Mouse (Mus musculus) heart, postnatal 0 days (tissue): Measurements from ENCODE around the gene Arhgap24.

Experiments
- CTCF ChIP-seq: IDR thresholded peaks from 2 replicates; pipeline ENCODE4 v1.5.1; 2016; ENCODE audit warnings: antibody characterized with exemption, control low read depth, low read depth
- EP300 ChIP-seq: IDR thresholded peaks from 2 replicates; pipeline ENCODE4 v1.6.1; 2016; ENCODE audit warnings: antibody characterized with exemption, low read depth

DNA sequence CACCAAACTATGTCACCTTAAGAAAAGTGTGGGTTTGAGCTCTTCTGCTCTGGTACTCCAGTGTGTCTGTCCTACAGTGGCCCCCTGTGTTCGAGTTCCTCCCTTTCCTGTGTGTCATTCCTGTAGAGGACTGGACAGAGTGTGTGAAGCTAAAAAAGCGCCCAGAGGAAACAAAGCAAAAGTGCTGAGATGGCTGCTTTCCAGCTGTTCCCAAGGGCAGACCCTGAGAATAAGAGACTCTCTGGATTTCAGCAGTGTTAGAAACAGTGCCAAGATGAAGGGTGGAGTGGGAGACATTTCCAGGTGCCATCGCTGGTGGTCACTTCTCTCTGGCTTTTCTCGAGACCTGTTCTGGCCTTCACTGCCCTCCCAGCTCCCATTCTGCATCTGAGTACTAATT lies 366.7 kb downstream of the Arhgap24 start:
- TF ChIP-seq EP300, result no peak
- TF ChIP-seq CTCF, result no peak
